Mouse (Mus musculus) E14TG2a.4 (cell line): ENCODE measurements around the gene Cmip.

Source experiments
- CTCF ChIP-seq: conservative IDR thresholded peaks from 2 replicates; pipeline ENCODE4 v1.5.1; 2014; ENCODE audit warnings: low read length
- POU5F1 ChIP-seq: IDR thresholded peaks from 2 replicates; pipeline ENCODE4 v1.6.1; 2014; ENCODE audit warnings: low read length, borderline replicate concordance

DNA sequence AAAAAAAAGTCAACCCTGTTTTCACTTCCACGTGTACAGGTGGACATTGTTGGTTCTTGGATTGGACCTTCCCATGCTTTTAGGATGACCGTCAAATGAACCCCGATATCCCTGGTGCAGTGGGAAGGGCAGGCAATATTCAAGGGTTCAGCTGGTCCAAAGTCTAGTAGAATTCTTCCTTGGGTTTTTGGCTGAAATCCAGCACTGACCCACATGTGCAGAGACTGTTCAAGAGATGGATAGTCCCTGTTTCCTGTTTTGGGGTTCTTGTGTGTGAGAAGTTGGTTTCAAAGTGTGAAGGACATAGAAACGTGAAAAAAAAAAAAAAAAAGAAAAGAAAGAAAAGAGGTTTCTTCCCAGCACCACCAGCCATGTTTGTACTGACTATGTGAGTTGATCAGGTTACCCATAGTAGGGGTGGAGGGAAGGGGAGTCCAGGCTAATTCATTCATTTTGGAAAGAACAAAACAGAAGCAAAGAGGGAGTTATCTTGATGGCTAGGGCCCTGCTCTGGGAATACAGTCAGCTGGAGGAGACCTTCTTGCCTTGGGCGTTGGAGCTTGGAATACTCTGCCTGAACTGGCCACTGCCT lies 243.5 kb downstream of the Cmip start:
- no peak for TF ChIP-seq CTCF
- TF ChIP-seq POU5F1: no peak
